Mouse (Mus musculus) midbrain, postnatal 0 days (tissue): ENCODE data around the gene Glod5. TPM values are rescaled to one million over a fixed set of nuclear protein-coding genes. Genes with fewer than 3 reads are reported as not detected.
"Not testable (repeated sequence)": the region's sequence is repeated elsewhere in the genome, so short reads cannot be mapped to it uniquely, and the experiment has no call there.

Experiments used
- ATAC-seq: fragments of 200-750 bp; cut with Nextera tagmentation; 2 replicates; pipeline ENCODE4 v1.8.0; 2017; ENCODE audit warnings: moderate number of reproducible peaks, mild to moderate bottlenecking, moderate TSS enrichment, moderate library complexity; ENCODE audit not compliant: low FRiP score
- DNase-seq: peaks from one replicate; pipeline ENCODE4 v3.0.0-alpha.2; 2015; ENCODE audit warnings: low spot score
- H3K27ac ChIP-seq: fragments of 300-500 bp; sonication (generic); 2 replicates; pipeline ENCODE4 v1.5.1; 2014; ENCODE audit warnings: low read depth, mild to moderate bottlenecking, low read length, mixed read lengths
- H3K27me3 ChIP-seq: fragments of 300-500 bp; sonication (generic); 2 replicates; pipeline ENCODE4 v1.6.1; 2014; ENCODE audit warnings: low read length, control low read depth, mixed read lengths; ENCODE audit not compliant: insufficient read depth
- H3K36me3 ChIP-seq: fragments of 300-500 bp; sonication (generic); 2 replicates; pipeline ENCODE4 v1.6.1; 2014; ENCODE audit warnings: low read length, control low read depth, mixed read lengths; ENCODE audit not compliant: insufficient read depth
- H3K4me1 ChIP-seq: fragments of 300-500 bp; sonication (generic); 2 replicates; pipeline ENCODE4 v1.6.1; 2014; ENCODE audit warnings: mild to moderate bottlenecking, control low read depth, antibody characterized with exemption, low read length, mixed read lengths; ENCODE audit not compliant: insufficient read depth
- H3K4me2 ChIP-seq: fragments of 300-500 bp; sonication (generic); 2 replicates; pipeline ENCODE4 v1.6.1; 2014; ENCODE audit warnings: low read depth, mild to moderate bottlenecking, low read length, mixed read lengths; ENCODE audit not compliant: poor library complexity, severe bottlenecking
- H3K4me3 ChIP-seq: fragments of 300-500 bp; sonication (generic); 2 replicates; pipeline ENCODE4 v1.5.1; 2014; ENCODE audit warnings: low read depth, mild to moderate bottlenecking, low read length, moderate library complexity
- H3K9ac ChIP-seq: fragments of 300-500 bp; sonication (generic); replicated peaks from 2 replicates; pipeline ENCODE4 v1.6.1; 2014; ENCODE audit warnings: mild to moderate bottlenecking, low read length, moderate library complexity, mixed read lengths; ENCODE audit not compliant: poor library complexity, severe bottlenecking
- H3K9me3 ChIP-seq: fragments of 300-500 bp; sonication (generic); 2 replicates; pipeline ENCODE4 v1.6.1; 2016; ENCODE audit warnings: low read length, control low read depth
- CTCF ChIP-seq: IDR thresholded peaks from 2 replicates; pipeline ENCODE4 v1.5.1; 2016; ENCODE audit warnings: antibody characterized with exemption, mild to moderate bottlenecking
- WGBS: fragments of 180-500 bp; shearing (Covaris S2); extraction: QIAGEN DNeasy Blood & Tissue Kit; methylation state at CpG from one replicate; pipeline ENCODE4 v1.1.7; 2014; 5-methylcytosine and 5-hydroxymethylcytosine counted together
- polyA plus RNA-seq: library from polyadenylated mRNA; unstranded; fragments of >200 nt; fragmentation: Nextera tagmentation; extraction: Ambion mirVana; gene quantifications from 2 replicates; pipeline ENCODE4 v1.2.1, GENCODE M21; 2015
- total RNA-seq: library from RNA; depleted of rRNA; stranded (reverse); fragments of >200 nt; gene quantifications from 2 replicates; pipeline ENCODE4 v1.2.3, GENCODE M21; 2014

The Glod5 gene
- total and polyA plus RNA-seq, 2 experiments from 2014 or later: 0.81 to 2.4 TPM

DNA sequence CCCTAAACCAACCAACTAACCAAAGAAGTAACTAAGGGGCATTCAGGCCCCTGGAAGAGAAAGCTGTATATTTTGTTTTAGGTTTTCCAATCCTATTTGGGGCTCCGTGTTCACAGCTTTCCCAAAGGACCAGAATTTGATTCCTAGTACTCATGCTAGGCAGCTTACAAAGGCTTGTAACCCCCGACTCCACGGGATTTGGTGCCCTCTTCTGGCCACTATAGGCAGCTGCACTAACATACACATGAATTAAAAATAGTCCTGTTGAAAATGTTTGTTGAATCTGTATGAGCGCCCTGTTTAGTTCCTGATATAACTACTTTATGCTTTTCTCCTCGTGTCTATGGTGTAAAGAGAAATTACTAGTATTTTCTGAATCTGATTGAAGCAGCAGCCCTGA lies 1.1 kb downstream of the Glod5 start:
- Histone ChIP-seq H3K4me2 (no peak overlapping the region), H3K9me3 (no peaks in the 10 kb centered on the region), H3K27ac (no peak overlapping the region), H3K4me1 (no peaks in the 10 kb centered on the region), H3K9ac (no peak overlapping the region), H3K27me3 (no peaks in the 10 kb centered on the region), H3K4me3 (no peak overlapping the region), H3K36me3 (no peaks in the 10 kb centered on the region)
- DNase-seq (peak; percentile 64), ATAC-seq (no peak)
- peak; percentile 77 for TF ChIP-seq CTCF
- 14% methylated on average over 5 of the region's 5 CpGs for WGBS

DNA sequence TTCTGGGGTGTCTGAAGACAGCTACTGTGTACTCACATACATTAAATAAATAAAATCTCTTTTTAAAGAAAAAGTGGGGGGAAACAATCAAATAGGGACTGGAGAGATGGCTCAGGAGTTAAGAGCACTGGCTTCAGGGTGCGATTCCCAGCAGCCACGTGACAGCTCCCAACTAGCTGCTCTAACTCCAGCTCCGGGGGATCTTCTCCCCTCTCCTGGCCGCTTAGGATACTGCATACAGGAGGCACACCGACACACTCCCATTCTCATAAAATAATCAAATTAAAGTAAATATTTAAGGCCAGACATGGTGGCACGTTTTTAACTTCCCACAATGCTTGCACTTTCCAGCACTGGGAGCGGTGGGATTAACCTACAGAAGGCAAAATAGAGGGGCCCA lies 2.6 kb downstream of the Glod5 start:
- not testable (repeated sequence) for H3K36me3 ChIP-seq, H3K9me3 ChIP-seq, H3K27ac ChIP-seq, DNase-seq, H3K9ac ChIP-seq, H3K4me3 ChIP-seq, ATAC-seq, H3K4me2 ChIP-seq, H3K4me1 ChIP-seq, H3K27me3 ChIP-seq
- 20% methylated on average over 7 of the region's 7 CpGs for WGBS

DNA sequence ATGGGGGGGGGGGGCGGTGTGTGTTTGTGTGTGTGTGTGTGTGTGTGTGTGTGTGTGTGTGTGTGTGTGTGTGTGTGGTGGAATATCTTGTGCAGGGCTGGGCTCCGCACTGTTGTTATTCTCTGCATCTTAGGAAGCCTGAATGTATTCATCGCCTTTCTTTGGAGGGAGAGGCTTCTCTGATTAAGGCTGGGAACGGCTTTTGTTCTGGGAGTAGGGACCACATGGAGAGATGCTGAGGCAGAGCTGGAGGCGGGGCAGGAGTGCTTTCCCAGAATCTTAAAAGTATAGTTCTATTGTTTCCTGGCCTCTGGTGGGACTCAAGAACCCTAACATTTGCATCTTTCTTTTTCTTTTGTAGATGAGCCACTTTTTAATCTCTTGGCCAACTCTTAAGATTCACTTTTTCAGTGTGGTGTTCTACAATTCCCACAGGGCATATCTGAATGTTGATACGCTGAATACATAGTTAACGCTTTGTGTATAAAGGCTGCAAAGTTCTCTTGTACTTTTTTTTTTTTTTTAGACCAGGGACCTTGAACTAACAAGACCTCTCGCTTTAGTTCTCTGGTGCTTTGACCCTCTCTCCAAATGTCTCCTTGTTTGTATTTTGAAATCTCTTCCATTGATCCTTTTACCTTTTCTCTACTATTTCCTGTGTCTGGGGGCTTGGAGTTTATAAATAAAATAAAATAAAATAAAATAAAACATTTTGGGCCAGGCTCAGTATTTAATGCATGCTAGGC lies 4.5 kb downstream of the Glod5 start:
- Histone ChIP-seq H3K27ac (no peak overlapping the region), H3K4me2 (no peak overlapping the region), H3K27me3 (no peaks in the 10 kb centered on the region), H3K9me3 (no peaks in the 10 kb centered on the region), H3K4me3 (no peak overlapping the region), H3K4me1 (no peaks in the 10 kb centered on the region), H3K9ac (no peak overlapping the region), H3K36me3 (no peaks in the 10 kb centered on the region)
- ATAC-seq (no peak), DNase-seq (no peak)
- WGBS: 25% methylated on average over 8 of the region's 8 CpGs
- TF ChIP-seq CTCF: no peak

DNA sequence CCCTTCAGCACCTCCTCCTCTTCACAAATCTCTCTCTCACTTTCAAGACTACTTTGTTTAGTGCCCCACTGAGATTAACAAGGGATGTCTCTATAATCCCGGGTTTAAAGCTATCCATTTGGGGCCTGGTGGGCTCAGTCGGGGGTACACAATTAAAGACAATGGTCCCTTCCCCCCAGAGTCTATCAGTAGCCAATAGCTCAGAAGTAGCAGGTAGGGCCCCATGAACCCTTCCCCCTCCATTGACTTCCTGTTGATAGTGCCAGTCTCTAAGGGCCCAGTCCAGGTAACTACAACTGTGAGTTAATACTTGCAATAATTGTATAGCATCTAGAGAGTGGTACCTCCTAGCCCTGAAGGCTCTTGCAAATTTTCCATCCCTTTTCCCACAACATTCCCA lies 5.1 kb downstream of the Glod5 start:
- no peak for TF ChIP-seq CTCF
- H3K9me3 ChIP-seq: no peaks in the 10 kb centered on the region
- H3K27me3 ChIP-seq: no peaks in the 10 kb centered on the region
- no peak overlapping the region for H3K4me3 ChIP-seq
- no peak overlapping the region for H3K27ac ChIP-seq
- no peak for DNase-seq
- 5% methylated on average over 2 of the region's 2 CpGs for WGBS
- H3K36me3 ChIP-seq: no peaks in the 10 kb centered on the region
- no peak overlapping the region for H3K4me2 ChIP-seq
- H3K9ac ChIP-seq: no peak overlapping the region
- ATAC-seq: no peak
- H3K4me1 ChIP-seq: no peaks in the 10 kb centered on the region

DNA sequence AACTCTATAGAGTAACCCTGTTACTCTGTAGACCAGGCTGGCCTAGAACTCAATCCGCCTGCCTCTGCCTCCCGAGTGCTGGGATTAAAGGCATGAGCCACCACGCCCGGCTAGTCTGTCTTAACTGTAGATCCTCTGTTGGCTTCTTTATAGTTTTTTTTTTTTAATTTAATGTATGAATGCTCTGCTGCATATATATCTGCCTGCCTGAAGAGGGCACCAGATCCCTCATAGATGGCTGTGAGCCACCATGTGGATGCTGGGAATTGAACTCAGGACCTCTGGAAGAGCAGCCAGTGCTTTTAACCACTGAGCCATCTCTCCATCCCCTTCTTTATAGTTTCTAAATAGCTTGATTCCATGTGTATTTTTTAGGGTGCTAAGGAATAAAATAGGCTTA lies 8.9 kb downstream of the Glod5 start:
- not testable (repeated sequence) for ATAC-seq, H3K36me3 ChIP-seq, H3K4me1 ChIP-seq, H3K4me3 ChIP-seq, H3K9me3 ChIP-seq, H3K9ac ChIP-seq, DNase-seq, H3K27ac ChIP-seq, H3K27me3 ChIP-seq, H3K4me2 ChIP-seq
- 87% methylated on average over 4 of the region's 4 CpGs for WGBS

DNA sequence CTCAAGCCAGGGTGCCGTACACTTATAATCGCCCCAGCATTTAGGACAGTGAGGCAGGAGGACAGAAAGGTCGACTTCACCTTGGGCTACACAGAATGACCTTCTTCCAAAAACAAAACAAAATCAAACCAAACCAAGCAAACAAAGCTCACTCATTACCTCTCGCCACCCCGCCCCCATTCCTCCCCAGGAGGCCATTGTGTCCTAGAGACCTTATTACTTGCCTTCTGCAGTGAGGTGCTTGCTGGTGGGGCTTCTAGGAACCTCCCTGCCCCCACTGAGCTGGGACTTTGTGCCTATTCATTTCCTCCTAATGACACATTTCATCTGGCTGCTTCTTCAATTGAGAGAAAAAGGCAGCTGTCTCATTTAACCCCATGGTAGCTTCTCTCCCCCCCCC lies 9.7 kb downstream of the Glod5 start:
- H3K9me3 ChIP-seq: no peaks in the 10 kb centered on the region
- no peak overlapping the region for H3K9ac ChIP-seq
- no peaks in the 10 kb centered on the region for H3K4me1 ChIP-seq
- DNase-seq (no peak), ATAC-seq (no peak)
- H3K4me2 ChIP-seq: no peak overlapping the region
- TF ChIP-seq CTCF: no peak
- H3K36me3 ChIP-seq: no peaks in the 10 kb centered on the region
- H3K27ac ChIP-seq: no peak overlapping the region
- H3K27me3 ChIP-seq: no peaks in the 10 kb centered on the region
- H3K4me3 ChIP-seq: no peak overlapping the region
- 35% methylated on average over 5 of the region's 5 CpGs for WGBS
